Mouse (Mus musculus): ENCODE data around the gene Olfr876.

DNA sequence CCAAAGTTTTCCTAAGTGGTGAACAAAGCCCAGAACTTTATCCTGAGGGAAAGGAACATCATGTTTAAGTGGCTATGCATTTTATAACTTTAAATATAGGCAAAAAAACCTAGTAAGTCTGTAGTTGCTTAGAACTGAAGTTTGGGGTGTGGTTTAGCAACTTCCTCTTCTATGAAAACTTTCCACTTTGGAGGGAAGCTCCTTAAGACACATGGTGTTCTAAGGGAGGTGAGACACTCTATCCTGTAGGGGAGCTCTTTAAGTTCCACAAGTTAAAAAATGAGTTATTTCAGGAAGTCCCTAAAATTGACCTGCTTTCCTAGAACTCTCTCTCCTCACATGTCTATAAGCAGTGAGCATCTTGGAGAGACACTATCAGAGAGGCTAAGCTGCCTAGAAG lies 4.4 kb downstream of the Olfr876 start:
- TF ChIP-seq CTCF (IDR thresholded peaks at IDR 0.05; ENCODE audit: low read depth, low read length) (no peak), POLR2A (IDR thresholded peaks at IDR 0.05; ENCODE audit: extremely low read depth, insufficient read depth, low read length) (no peak)

All from liver, adult 2 months (tissue).